In genomic region chr12:56829455-56829883, GRCm38 (mm10) we compare ENCODE assay signal across 8 mouse cellular contexts.
DNase-seq lines count a peak whose midpoint lies in the region; ATAC-seq and TF ChIP-seq lines count a peak whose summit lies in the region.

No protein-coding gene starts in this region.

- peak; percentile 16 for DNase-seq in kidney, postnatal 0 days (ENCODE audit: low spot score)
- peak; percentile 72 for DNase-seq in embryonic facial prominence, embryonic 10.5 days (ENCODE audit: low spot score)
- no peak for DNase-seq in B cell, adult 2 months
- DNase-seq in cerebellum, postnatal 36 days: no peak
- DNase-seq in urinary bladder, postnatal 14 days (ENCODE audit: low spot score): no peak

- TF ChIP-seq CTCF in kidney, postnatal 0 days (IDR thresholded peaks at IDR 0.05; ENCODE audit: low read depth): no peak

- H3K9ac ChIP-seq in kidney, postnatal 0 days (ENCODE audit: low read depth, low read length): no peak overlapping the region
- no peak overlapping the region for H3K9ac ChIP-seq in kidney, embryonic 14.5 days (ENCODE audit: low read depth, low read length)
- no peak overlapping the region for H3K9ac ChIP-seq in hindbrain, embryonic 15.5 days
- no peak overlapping the region for H3K9ac ChIP-seq in neural tube, embryonic 12.5 days

- 28% methylated on average over 5 of the region's 5 CpGs for WGBS in kidney, postnatal 0 days
- WGBS in kidney, embryonic 14.5 days: 32% methylated on average over 5 of the region's 5 CpGs
- WGBS in embryonic facial prominence, embryonic 10.5 days: 21% methylated on average over 5 of the region's 5 CpGs
- WGBS in hindbrain, embryonic 15.5 days: 7% methylated on average over 5 of the region's 5 CpGs
- WGBS in neural tube, embryonic 12.5 days: 13% methylated on average over 5 of the region's 5 CpGs

- H3K4me3 ChIP-seq in kidney, postnatal 0 days (replicated peaks; ENCODE audit: low read depth, low read length): no peak overlapping the region
- H3K4me3 ChIP-seq in kidney, embryonic 14.5 days (ENCODE audit: low read length): no peak overlapping the region
- H3K4me3 ChIP-seq in embryonic facial prominence, embryonic 10.5 days: peak overlapping the region; percentile 42
- H3K4me3 ChIP-seq in hindbrain, embryonic 15.5 days: peak overlapping the region; percentile 24
- no peak overlapping the region for H3K4me3 ChIP-seq in neural tube, embryonic 12.5 days

- H3K4me2 ChIP-seq in kidney, postnatal 0 days (ENCODE audit: low read length): no peak overlapping the region
- H3K4me2 ChIP-seq in kidney, embryonic 14.5 days (replicated peaks; ENCODE audit: low read depth, low read length): no peak overlapping the region
- peak overlapping the region; percentile 38 for H3K4me2 ChIP-seq in hindbrain, embryonic 15.5 days
- peak overlapping the region; percentile 42 for H3K4me2 ChIP-seq in neural tube, embryonic 12.5 days (replicated peaks)

- no peak overlapping the region for H3K27ac ChIP-seq in kidney, postnatal 0 days
- H3K27ac ChIP-seq in kidney, embryonic 14.5 days (ENCODE audit: low read depth, low read length): no peak overlapping the region
- peak overlapping the region; percentile 66 for H3K27ac ChIP-seq in embryonic facial prominence, embryonic 10.5 days (replicated peaks)
- no peak overlapping the region for H3K27ac ChIP-seq in hindbrain, embryonic 15.5 days (replicated peaks)
- H3K27ac ChIP-seq in neural tube, embryonic 12.5 days: no peak overlapping the region

- H3K9me3 ChIP-seq in kidney, postnatal 0 days (replicated peaks; ENCODE audit: low read length): no peaks in the 10 kb centered on the region
- H3K9me3 ChIP-seq in kidney, embryonic 14.5 days (ENCODE audit: control insufficient read depth, low read length): no peaks in the 10 kb centered on the region
- no peaks in the 10 kb centered on the region for H3K9me3 ChIP-seq in embryonic facial prominence, embryonic 10.5 days
- no peaks in the 10 kb centered on the region for H3K9me3 ChIP-seq in hindbrain, embryonic 15.5 days
- no peaks in the 10 kb centered on the region for H3K9me3 ChIP-seq in neural tube, embryonic 12.5 days

- no peaks in the 10 kb centered on the region; the same call in 1 of the 2 replicates for H3K4me1 ChIP-seq in kidney, postnatal 0 days (replicated peaks; ENCODE audit: insufficient read depth, low read length)
- H3K4me1 ChIP-seq in kidney, embryonic 14.5 days (ENCODE audit: control insufficient read depth, insufficient read depth, low read length): peaks cover 3% of the 10 kb centered on the region; the same call in 1 of the 2 replicates
- H3K4me1 ChIP-seq in embryonic facial prominence, embryonic 10.5 days: peaks cover 21% of the 10 kb centered on the region
- H3K4me1 ChIP-seq in hindbrain, embryonic 15.5 days (replicated peaks): peaks cover 6% of the 10 kb centered on the region; the same call in 1 of the 2 replicates
- H3K4me1 ChIP-seq in neural tube, embryonic 12.5 days: 0 out of 2 replicates have a peak, but pooled peaks cover 6% of the 10 kb centered on the region

- H3K36me3 ChIP-seq in kidney, postnatal 0 days (ENCODE audit: insufficient read depth, low read length): no peaks in the 10 kb centered on the region
- H3K36me3 ChIP-seq in kidney, embryonic 14.5 days (ENCODE audit: control insufficient read depth, insufficient read depth, low read length): no peaks in the 10 kb centered on the region
- no peaks in the 10 kb centered on the region for H3K36me3 ChIP-seq in embryonic facial prominence, embryonic 10.5 days (replicated peaks)
- no peaks in the 10 kb centered on the region for H3K36me3 ChIP-seq in hindbrain, embryonic 15.5 days
- no peaks in the 10 kb centered on the region for H3K36me3 ChIP-seq in neural tube, embryonic 12.5 days

- no peaks in the 10 kb centered on the region for H3K27me3 ChIP-seq in kidney, postnatal 0 days (ENCODE audit: insufficient read depth, low read length)
- H3K27me3 ChIP-seq in kidney, embryonic 14.5 days (ENCODE audit: control insufficient read depth, insufficient read depth, low read length): no peaks in the 10 kb centered on the region
- H3K27me3 ChIP-seq in embryonic facial prominence, embryonic 10.5 days (replicated peaks; ENCODE audit: low read depth, poor library complexity, severe bottlenecking): no peaks in the 10 kb centered on the region
- 0 out of 2 replicates have a peak, but pooled peaks cover 5% of the 10 kb centered on the region for H3K27me3 ChIP-seq in hindbrain, embryonic 15.5 days
- peaks cover 26% of the 10 kb centered on the region; the same call in 1 of the 2 replicates for H3K27me3 ChIP-seq in neural tube, embryonic 12.5 days (replicated peaks)

- ATAC-seq in kidney, postnatal 0 days (replicated peaks; ENCODE audit: low FRiP score, low read depth): no peak
- ATAC-seq in kidney, embryonic 14.5 days (ENCODE audit: low FRiP score, low TSS enrichment): no peak
- ATAC-seq in hindbrain, embryonic 15.5 days (ENCODE audit: low FRiP score, low read depth): peak; percentile 92
- peak; percentile 81 for ATAC-seq in neural tube, embryonic 12.5 days (ENCODE audit: low FRiP score, low read depth)

Comparison
In these comparisons a context has a peak if more than half of its experiments do, and no peak if none do; other contexts are left out.
1. ATAC-seq: peak in hindbrain, embryonic 15.5 days (single experiment) and neural tube, embryonic 12.5 days (single experiment); none in kidney, postnatal 0 days (single experiment) and kidney, embryonic 14.5 days (single experiment).
2. DNase-seq: peak in kidney, postnatal 0 days (single experiment) and embryonic facial prominence, embryonic 10.5 days (single experiment); none in B cell, adult 2 months (0 of 2), cerebellum, postnatal 36 days (0 of 2) and urinary bladder, postnatal 14 days (single experiment).
3. H3K4me2 ChIP-seq: peak in hindbrain, embryonic 15.5 days (single experiment) and neural tube, embryonic 12.5 days (single experiment); none in kidney, postnatal 0 days (single experiment) and kidney, embryonic 14.5 days (single experiment).
4. H3K4me3 ChIP-seq: peak in embryonic facial prominence, embryonic 10.5 days (single experiment) and hindbrain, embryonic 15.5 days (single experiment); none in kidney, postnatal 0 days (single experiment), kidney, embryonic 14.5 days (single experiment) and neural tube, embryonic 12.5 days (single experiment).